Mouse (Mus musculus) cerebellum, adult 2 months (tissue): ENCODE data around the gene Megf8.

Experiments used
- CTCF ChIP-seq: fragments of 200-500 bp; IDR thresholded peaks from 2 replicates; pipeline ENCODE4 v1.5.1; 2011; ENCODE audit warnings: low read depth, mild to moderate bottlenecking, control low read depth, low read length, moderate library complexity, borderline replicate concordance; ENCODE audit not compliant: insufficient read depth
- POLR2A ChIP-seq: fragments of 200-500 bp; IDR thresholded peaks from 2 replicates; pipeline ENCODE4 v1.6.1; 2011; ENCODE audit warnings: low read length, control low read depth, borderline replicate concordance; ENCODE audit not compliant: insufficient read depth

- TF ChIP-seq POLR2A: no peak
- TF ChIP-seq CTCF: no peak
Observed at GRCm38 (mm10) chr7:25398610-25399009, 81.6 kb downstream of the Megf8 start, which contains the start of gene Lipe.
